Mouse (Mus musculus): ENCODE results near the gene Smim9. TPM values are rescaled to one million over a fixed set of nuclear protein-coding genes. Genes with fewer than 3 reads are reported as not detected.

The Smim9 gene
- total and polyA plus RNA-seq, 3 experiments, result not detected

DNA sequence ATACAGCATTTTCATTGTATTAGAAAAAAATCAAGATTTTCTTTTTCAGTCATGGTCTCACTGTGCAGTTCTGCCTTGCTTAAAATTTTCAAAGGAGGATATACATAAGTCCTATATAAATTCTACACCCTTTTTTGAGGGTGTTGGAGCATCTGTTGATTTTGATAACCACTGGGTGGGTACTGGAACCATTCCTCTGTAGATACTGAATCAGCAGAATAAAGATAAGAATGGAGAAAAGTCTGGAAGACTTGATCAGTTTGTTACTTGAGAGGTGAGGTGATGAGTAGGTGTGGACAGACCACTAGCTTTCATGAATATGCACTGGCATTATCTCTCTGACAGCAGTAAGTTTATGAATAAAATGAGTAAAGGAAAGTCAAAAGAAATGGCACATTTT lies 48.0 kb downstream of the Smim9 start:
- Histone ChIP-seq H3K27me3 (replicated peaks) (no peaks in the 10 kb centered on the region), H3K4me3 (replicated peaks in 1 of 3; ENCODE audit: low read depth in 2 of 3, low read length in 2 of 3, poor library complexity in 1 of 3) (no peak overlapping the region), H3K79me2 (replicated peaks; ENCODE audit: control insufficient read depth, extremely low read depth, insufficient read depth, poor library complexity, severe bottlenecking) (no peaks in the 10 kb centered on the region), H3K9me3 (replicated peaks; ENCODE audit: low read length) (no peaks in the 10 kb centered on the region), H3K4me1 (ENCODE audit: control insufficient read depth in 1 of 2, insufficient read depth in 2 of 2) (no peaks in the 10 kb centered on the region), H3K4me2 (ENCODE audit: insufficient read depth, low read depth, poor library complexity, severe bottlenecking) (no peak overlapping the region), H3K9ac (ENCODE audit: insufficient read depth, low read depth) (no peak overlapping the region), H3K27ac (ENCODE audit: insufficient read depth, low read depth) (no peak overlapping the region), H3K36me3 (replicated peaks in 1 of 2; ENCODE audit: control insufficient read depth in 1 of 2, insufficient read depth in 1 of 2, low read length in 1 of 2) (peaks cover 4 to 24% of the 10 kb centered on the region in 2 experiments)
- dilution Hi-C loops (cut with MboI; ENCODE audit: extremely low pct_ligation_motif_present, extremely low pct_unique_long_range_greater_than_20kb, low sequenced_read_pairs) (no loop called here), in situ Hi-C loops (cut with MboI; ENCODE audit: low pct_ligation_motif_present, low pct_unique_long_range_greater_than_20kb, low sequenced_read_pairs) (no loop called here)
- no peak for TF ChIP-seq JUND (conservative IDR thresholded peaks at IDR 0.05; ENCODE audit: low read depth, low read length)
- no peak for TF ChIP-seq MAZ (IDR thresholded peaks at IDR 0.05; ENCODE audit: low read depth, low read length)
- no peak for TF ChIP-seq ZNF384 (IDR thresholded peaks at IDR 0.05; ENCODE audit: low read depth, low read length)
- no peak for TF ChIP-seq ZMIZ1 (IDR thresholded peaks at IDR 0.05; ENCODE audit: low read depth, low read length)
- TF ChIP-seq TBP (conservative IDR thresholded peaks at IDR 0.05; ENCODE audit: low read depth, low read length), result no peak
- TF ChIP-seq CTCF (conservative IDR thresholded peaks at IDR 0.05 in 1 of 2, IDR thresholded peaks at IDR 0.05 in 1 of 2; ENCODE audit: low read depth in 2 of 2, low read length in 2 of 2), result no peak
- TF ChIP-seq MAX (IDR thresholded peaks at IDR 0.05; ENCODE audit: low read length), result no peak
- TF ChIP-seq ZC3H11A (IDR thresholded peaks at IDR 0.05; ENCODE audit: low read depth, low read length), result no peak
- TF ChIP-seq HCFC1 (IDR thresholded peaks at IDR 0.05; ENCODE audit: low read depth, low read length), result no peak
- TF ChIP-seq E2F4 (IDR thresholded peaks at IDR 0.05; ENCODE audit: insufficient replicate concordance, low read depth, low read length), result no peak
- TF ChIP-seq UBTF (IDR thresholded peaks at IDR 0.05; ENCODE audit: low read depth, low read length), result no peak
- no peak for TF ChIP-seq CHD1 (IDR thresholded peaks at IDR 0.05; ENCODE audit: low read depth, low read length)
- no peak for TF ChIP-seq NRF1 (IDR thresholded peaks at IDR 0.05; ENCODE audit: low read depth, low read length)
- no peak for DNase-seq (ENCODE audit: extremely low read depth)

DNA sequence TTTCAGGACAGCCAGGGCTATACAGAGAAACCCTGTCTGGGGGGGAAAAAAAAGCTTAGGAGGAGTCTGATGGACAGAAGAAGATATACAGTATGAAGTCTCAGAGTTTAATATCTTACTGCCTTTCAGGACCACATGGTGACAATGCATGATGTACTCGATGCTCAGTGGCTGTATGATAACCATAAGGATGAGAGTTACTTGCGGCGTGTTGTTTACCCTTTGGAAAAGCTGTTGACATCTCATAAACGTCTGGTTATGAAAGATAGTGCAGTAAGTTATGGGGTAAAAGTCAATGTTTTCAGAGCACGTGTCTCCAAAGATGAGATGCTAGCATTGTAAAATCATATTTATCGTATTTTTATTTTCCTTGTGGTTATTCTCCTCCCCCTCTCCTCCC lies 61.3 kb downstream of the Smim9 start:
- Histone ChIP-seq H3K27ac (ENCODE audit: insufficient read depth, low read depth) (no peak overlapping the region), H3K9me3 (replicated peaks; ENCODE audit: low read length) (no peaks in the 10 kb centered on the region), H3K79me2 (replicated peaks; ENCODE audit: control insufficient read depth, extremely low read depth, insufficient read depth, poor library complexity, severe bottlenecking) (peaks cover 12% of the 10 kb centered on the region; the same call in 1 of the 2 replicates), H3K27me3 (replicated peaks) (no peaks in the 10 kb centered on the region), H3K4me1 (ENCODE audit: control insufficient read depth in 1 of 2, insufficient read depth in 2 of 2) (peaks cover 0 to 10% of the 10 kb centered on the region in 2 experiments; a peak in 1 of 4 replicates), H3K4me2 (ENCODE audit: insufficient read depth, low read depth, poor library complexity, severe bottlenecking) (no peak overlapping the region), H3K4me3 (replicated peaks in 1 of 3; ENCODE audit: low read depth in 2 of 3, low read length in 2 of 3, poor library complexity in 1 of 3) (no peak overlapping the region), H3K36me3 (replicated peaks in 1 of 2; ENCODE audit: control insufficient read depth in 1 of 2, insufficient read depth in 1 of 2, low read length in 1 of 2) (peaks cover 33 to 63% of the 10 kb centered on the region in 2 experiments), H3K9ac (ENCODE audit: insufficient read depth, low read depth) (no peak overlapping the region)
- dilution Hi-C loops (cut with MboI; ENCODE audit: extremely low pct_ligation_motif_present, extremely low pct_unique_long_range_greater_than_20kb, low sequenced_read_pairs) (no loop called here), in situ Hi-C loops (cut with MboI; ENCODE audit: low pct_ligation_motif_present, low pct_unique_long_range_greater_than_20kb, low sequenced_read_pairs) (no loop called here)
- no peak for TF ChIP-seq UBTF (IDR thresholded peaks at IDR 0.05; ENCODE audit: low read depth, low read length)
- no peak for TF ChIP-seq SMC3 (IDR thresholded peaks at IDR 0.05; ENCODE audit: low read depth, low read length)
- DNase-seq (ENCODE audit: extremely low read depth), result no peak

- DNase-seq (ENCODE audit: extremely low read depth), result no peak
- Histone ChIP-seq H3K36me3 (replicated peaks in 1 of 2; ENCODE audit: control insufficient read depth in 1 of 2, insufficient read depth in 1 of 2, low read length in 1 of 2) (peaks cover 13 to 35% of the 10 kb centered on the region in 2 experiments), H3K9ac (ENCODE audit: insufficient read depth, low read depth) (no peak overlapping the region), H3K27me3 (replicated peaks) (no peaks in the 10 kb centered on the region), H3K4me2 (ENCODE audit: insufficient read depth, low read depth, poor library complexity, severe bottlenecking) (peak overlapping the region; percentile 61), H3K79me2 (replicated peaks; ENCODE audit: control insufficient read depth, extremely low read depth, insufficient read depth, poor library complexity, severe bottlenecking) (peaks cover 14% of the 10 kb centered on the region; the same call in 1 of the 2 replicates), H3K4me3 (replicated peaks in 1 of 3; ENCODE audit: low read depth in 2 of 3, low read length in 2 of 3, poor library complexity in 1 of 3) (peak overlapping the region in 1 of 3 experiments; percentile 71), H3K9me3 (replicated peaks; ENCODE audit: low read length) (no peaks in the 10 kb centered on the region), H3K4me1 (ENCODE audit: control insufficient read depth in 1 of 2, insufficient read depth in 2 of 2) (peaks cover 0 to 10% of the 10 kb centered on the region in 2 experiments; a peak in 1 of 4 replicates), H3K27ac (ENCODE audit: insufficient read depth, low read depth) (no peak overlapping the region)
- TF ChIP-seq CTCF (conservative IDR thresholded peaks at IDR 0.05 in 1 of 2, IDR thresholded peaks at IDR 0.05 in 1 of 2; ENCODE audit: low read depth in 2 of 2, low read length in 2 of 2), result no peak
- 0 out of 2 replicates have a peak, but pooled peaks have one; percentile 18 for TF ChIP-seq BHLHE40 (IDR thresholded peaks at IDR 0.05; ENCODE audit: low read depth, low read length)
- TF ChIP-seq IRF4 (IDR thresholded peaks at IDR 0.05; ENCODE audit: low read depth, low read length), result peak; percentile 74
- peak; percentile 68 for TF ChIP-seq ZNF384 (IDR thresholded peaks at IDR 0.05; ENCODE audit: low read depth, low read length)
- peak; percentile 52 for TF ChIP-seq EP300 (IDR thresholded peaks at IDR 0.05; ENCODE audit: low read length)
- dilution Hi-C loops (cut with MboI; ENCODE audit: extremely low pct_ligation_motif_present, extremely low pct_unique_long_range_greater_than_20kb, low sequenced_read_pairs) (no loop called here), in situ Hi-C loops (cut with MboI; ENCODE audit: low pct_ligation_motif_present, low pct_unique_long_range_greater_than_20kb, low sequenced_read_pairs) (no loop called here)
Observed at GRCm38 (mm10) chrX:75098799-75099198, 64.8 kb downstream of the Smim9 start.

Measured in CH12.LX (cell line).